Mouse (Mus musculus) frontal cortex, adult 2 months (tissue): ENCODE measurements at regions not wholly inside any gene's neighbourhood (a gene's known extent, or its start where the extent isn't known, plus 50 kb on each side); places are given as distances from the start of the nearest gene placed in this dataset.

Experiments
- DNase-seq, 2 experiments: peaks; one replicate each; pipeline ENCODE4 v3.0.0; 2022; ENCODE audit warnings: low spot score in 1 of 2; ENCODE audit errors: extremely low spot score in 1 of 2

- DNase-seq = no peak
Observed at GRCm38 (mm10) chr16:46331336-46331735, 167.0 kb downstream of the Nectin3 start.

- DNase-seq = no peak
Observed at GRCm38 (mm10) chr16:46299079-46299721, 144.3 kb upstream of the Gm4737 start.

- DNase-seq = peak in 1 of 2 experiments; percentile 8
Observed at GRCm38 (mm10) chr16:46297192-46297591, 142.3 kb upstream of the Gm4737 start.

- DNase-seq = no peak
Observed at GRCm38 (mm10) chr16:46296412-46296811, 141.5 kb upstream of the Gm4737 start.

GRCm38 (mm10) chr16:46293831-46294230 is 139.0 kb upstream of the Gm4737 start:
- DNase-seq = no peak

- DNase-seq = no peak
Observed at GRCm38 (mm10) chr16:46291067-46291833, 136.4 kb upstream of the Gm4737 start.

GRCm38 (mm10) chr16:46290199-46290598 is 135.3 kb upstream of the Gm4737 start:
- peak; percentile 42 to 62 for DNase-seq

GRCm38 (mm10) chr16:46267533-46267932 is 112.7 kb upstream of the Gm4737 start:
- no peak for DNase-seq

GRCm38 (mm10) chr16:46251639-46252038 is 96.8 kb upstream of the Gm4737 start:
- no peak for DNase-seq

GRCm38 (mm10) chr16:46250943-46251342 is 96.1 kb upstream of the Gm4737 start:
- no peak for DNase-seq

GRCm38 (mm10) chr16:46245598-46245997 is 90.7 kb upstream of the Gm4737 start:
- no peak for DNase-seq

- peak in 1 of 2 experiments; percentile 6 for DNase-seq
Observed at GRCm38 (mm10) chr16:46228744-46229143, 73.9 kb upstream of the Gm4737 start.

GRCm38 (mm10) chr16:46223084-46223600 is 68.3 kb upstream of the Gm4737 start:
- DNase-seq = no peak

- DNase-seq = no peak
Observed at GRCm38 (mm10) chr16:46212504-46212903, 57.6 kb upstream of the Gm4737 start.

- DNase-seq = no peak
Observed at GRCm38 (mm10) chr16:46211914-46212313, 57.0 kb upstream of the Gm4737 start.

GRCm38 (mm10) chr16:46205114-46205513 is 50.2 kb upstream of the Gm4737 start:
- no peak for DNase-seq
